Mouse (Mus musculus): ENCODE measurements around the gene Ppm1n.
A peak's percentile ranks its signal among the peaks of the same experiment; 100 is the strongest.

Ppm1n gene

DNA sequence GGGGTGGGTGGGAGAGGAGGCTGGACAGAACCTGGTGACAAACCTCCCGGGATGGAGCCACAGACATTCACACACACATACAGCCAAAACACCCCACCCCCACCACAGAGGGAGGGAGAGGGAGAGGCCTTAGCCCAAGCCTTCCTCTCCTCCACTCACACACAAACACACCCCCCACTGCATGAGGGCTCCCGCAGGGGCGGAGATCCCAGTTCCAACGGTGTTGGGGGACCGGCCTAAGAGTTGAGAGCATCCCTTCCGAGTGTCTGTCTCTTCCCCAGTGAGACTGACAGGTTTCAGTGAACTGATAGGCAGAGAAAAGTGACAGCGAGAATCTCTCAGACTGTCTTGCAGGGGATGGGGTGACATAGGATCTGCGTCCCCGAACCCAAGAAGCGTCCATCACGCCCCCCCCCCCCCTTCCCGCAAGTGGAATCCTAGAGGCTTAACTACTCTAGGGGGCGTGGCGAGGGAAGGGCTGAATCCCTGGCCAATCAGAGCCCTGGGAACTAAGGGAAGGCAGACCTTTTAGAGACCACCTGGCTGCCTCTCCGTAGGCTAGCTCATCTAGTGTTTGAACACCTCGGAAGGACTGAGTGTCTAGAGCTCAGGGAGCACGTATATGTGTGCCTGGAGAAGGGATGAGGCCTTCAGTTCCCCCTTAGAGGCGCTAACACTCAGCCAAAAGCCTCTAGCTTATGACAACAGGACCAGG lies 28.0 kb upstream of the Ppm1n start:
- no peak for DNase-seq (ENCODE audit: low spot score)

DNA sequence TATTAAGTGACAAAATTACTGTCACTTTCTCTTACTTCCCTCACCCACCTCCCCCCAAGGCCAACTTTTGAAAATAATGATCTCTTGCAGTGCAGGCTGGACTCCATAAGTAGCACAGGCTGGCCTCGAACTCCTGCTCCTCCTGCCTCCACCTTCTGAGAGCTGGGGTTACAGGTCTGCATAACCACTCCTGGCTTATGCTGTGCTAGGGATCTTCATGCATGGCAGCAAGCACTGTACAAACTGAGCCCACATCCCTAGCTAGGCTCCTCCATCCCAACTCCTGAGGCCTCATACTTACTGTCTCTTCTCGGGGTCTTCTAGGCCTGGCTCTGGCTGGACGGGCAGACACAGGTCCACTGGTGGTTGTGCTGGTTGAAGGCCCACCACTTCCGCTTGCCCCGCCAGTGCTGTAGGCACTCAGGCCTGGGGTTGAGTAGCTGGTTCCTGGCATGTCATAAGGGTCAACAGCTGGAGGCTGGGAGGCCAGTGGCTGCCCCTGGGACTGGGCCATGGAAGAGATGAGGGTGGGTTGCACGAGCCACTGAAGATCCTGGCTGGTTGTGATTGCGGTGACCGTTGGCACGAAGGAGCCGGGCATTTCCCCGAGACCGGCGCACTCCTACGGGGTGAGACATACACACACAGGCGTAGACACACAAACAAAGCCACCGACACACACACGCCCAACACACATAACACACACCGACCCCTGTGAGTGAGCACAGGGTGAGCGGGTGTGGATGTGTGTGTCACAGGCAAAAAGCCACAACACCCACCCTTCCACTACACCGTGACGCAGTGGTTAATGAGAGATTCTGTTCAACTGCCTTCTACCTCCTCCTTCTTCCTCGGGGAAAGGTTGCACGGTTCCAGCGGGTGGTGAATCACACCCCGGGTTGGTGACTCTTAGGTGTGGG lies 27.2 kb upstream of the Ppm1n start:
- DNase-seq (ENCODE audit: low spot score), result no peak

DNA sequence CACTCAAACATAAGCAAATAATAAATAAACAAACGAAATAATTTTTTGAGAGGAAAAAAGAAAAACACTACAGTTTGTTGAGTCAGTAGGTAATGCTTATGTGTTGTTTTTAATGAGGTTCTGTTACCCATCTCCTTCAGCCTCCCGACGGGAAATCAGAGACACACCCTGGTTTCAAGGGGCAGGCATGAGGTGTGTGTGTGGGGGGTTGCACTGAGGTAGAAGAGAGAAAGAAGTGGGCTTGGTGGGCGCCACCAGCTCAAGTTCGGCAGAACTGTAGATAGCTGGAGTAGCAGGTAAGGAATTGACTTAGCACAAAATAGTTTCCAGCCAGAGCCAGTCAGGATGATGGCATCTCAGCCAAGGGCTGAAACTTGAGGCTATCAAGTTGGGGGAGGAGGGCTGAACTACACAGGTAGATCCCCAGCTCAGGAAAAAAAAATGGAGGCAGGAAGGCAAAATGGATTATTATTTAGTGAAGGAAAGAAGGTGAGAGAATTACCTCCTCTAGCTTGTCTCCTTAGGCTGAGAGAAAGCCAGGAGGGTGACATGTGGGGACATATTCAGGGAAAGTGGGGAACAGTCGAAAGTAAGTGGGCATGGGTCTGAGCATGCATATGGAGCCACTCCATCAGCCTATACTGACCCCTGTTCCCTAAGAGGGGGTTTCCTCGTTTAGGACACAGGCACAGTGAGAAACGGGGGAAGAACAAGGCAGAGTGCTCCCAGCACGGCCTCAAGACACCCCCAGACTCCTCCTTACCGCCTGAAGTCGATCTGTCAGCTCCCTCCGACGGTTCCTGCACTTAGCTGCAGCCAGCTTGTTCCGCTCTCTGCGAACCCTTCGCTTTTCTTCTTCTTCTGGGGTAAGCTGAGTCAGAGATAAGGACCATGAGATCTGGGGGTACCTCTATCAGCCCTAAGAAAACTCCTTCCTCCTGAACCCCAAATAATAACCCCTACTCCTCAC lies 26.2 kb upstream of the Ppm1n start:
- DNase-seq (ENCODE audit: low spot score), result no peak

DNA sequence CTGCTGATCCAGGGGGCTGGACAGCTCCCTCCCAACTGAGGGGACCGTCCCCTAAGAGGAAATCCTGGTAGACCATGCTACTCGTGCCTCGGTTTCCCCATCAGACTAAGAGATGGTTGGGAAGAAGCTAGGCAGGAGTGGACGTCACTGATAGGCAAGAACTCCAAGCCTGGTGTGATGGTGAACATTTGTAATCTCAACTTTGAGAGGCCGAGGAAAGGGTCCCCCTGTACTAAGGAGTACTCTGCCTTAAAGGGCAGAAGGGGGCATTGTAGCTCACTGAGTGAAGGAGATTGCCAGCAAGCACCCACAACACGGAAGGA lies 25.5 kb upstream of the Ppm1n start:
- no peak for DNase-seq (ENCODE audit: low spot score)

DNA sequence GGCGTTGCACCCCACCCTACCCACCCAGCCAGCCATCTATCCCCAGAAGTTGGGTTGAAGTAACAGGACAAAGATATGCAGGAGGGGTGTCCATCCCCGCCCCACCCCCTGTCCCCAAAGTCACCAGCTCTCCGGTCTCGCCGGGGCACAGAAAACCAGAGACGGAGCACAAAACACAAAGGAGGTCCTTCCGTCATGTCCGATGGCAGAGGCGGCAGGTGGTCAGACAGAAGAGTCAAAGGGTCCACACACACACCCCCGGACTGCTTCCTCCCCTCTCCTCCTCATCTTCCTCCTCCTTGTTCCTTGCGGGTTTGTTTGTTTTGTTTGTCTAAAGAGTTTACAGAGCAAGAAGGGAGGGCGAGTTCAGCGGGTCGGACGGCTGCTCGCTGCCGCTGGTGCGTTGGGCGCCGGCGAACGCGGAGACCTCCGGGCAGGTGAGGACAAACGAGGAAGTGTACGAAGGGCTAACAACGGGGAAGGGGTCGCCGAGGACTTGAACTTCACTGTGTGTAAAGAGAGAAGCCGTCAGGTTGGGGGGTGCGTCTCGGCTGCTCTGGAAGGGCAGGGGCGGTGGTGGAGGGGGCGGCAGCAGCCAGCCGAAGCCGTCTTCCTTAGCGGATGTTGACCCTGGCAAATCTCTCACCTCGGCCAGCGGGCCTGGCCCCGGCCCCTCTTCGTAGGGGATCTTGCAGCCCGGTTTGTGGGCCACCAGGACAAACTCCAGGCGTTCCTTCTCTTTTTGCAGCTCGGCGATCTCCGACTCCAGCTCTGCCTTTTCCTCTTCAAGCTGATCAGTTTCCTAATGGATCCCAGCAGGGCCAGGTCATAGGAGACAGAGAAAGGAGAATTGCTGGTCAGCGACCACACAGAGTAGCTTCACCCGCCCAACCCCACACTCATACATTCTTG lies 24.9 kb upstream of the Ppm1n start:
- DNase-seq (ENCODE audit: low spot score), result no peak

DNA sequence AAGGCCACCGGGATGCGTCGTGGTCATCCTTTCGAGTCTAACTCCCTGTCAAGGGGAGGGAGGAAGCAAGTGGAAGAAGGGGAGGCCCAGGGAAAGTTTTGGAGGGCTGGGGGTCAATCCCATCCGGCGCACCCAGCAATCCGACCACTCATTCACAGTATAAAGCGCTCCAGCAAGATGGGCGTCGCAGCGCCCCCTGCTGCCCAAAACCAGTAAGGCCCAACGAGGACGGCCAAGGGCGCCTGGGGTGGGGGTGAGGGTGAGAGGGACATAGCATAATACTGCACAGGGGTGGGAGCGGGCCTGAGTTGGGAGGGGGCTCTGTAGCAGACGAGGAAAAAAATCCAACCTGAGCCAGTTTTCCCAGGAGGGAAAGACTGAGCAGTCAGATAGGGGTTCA lies 23.9 kb upstream of the Ppm1n start:
- DNase-seq (ENCODE audit: low spot score), result peak; percentile 66

DNA sequence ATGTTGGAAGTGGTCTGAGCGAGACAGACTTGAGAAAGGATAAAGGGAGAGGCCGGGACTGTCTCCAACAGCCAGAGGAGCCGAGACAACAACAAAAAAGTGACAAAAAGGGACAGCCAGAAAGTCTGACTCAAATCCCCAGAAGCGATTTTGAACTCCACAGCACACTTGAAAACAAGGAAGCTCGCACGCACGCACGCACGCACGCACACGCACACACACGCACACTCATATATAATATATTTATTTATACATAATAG lies 23.1 kb upstream of the Ppm1n start:
- DNase-seq (ENCODE audit: low spot score), result no peak

DNA sequence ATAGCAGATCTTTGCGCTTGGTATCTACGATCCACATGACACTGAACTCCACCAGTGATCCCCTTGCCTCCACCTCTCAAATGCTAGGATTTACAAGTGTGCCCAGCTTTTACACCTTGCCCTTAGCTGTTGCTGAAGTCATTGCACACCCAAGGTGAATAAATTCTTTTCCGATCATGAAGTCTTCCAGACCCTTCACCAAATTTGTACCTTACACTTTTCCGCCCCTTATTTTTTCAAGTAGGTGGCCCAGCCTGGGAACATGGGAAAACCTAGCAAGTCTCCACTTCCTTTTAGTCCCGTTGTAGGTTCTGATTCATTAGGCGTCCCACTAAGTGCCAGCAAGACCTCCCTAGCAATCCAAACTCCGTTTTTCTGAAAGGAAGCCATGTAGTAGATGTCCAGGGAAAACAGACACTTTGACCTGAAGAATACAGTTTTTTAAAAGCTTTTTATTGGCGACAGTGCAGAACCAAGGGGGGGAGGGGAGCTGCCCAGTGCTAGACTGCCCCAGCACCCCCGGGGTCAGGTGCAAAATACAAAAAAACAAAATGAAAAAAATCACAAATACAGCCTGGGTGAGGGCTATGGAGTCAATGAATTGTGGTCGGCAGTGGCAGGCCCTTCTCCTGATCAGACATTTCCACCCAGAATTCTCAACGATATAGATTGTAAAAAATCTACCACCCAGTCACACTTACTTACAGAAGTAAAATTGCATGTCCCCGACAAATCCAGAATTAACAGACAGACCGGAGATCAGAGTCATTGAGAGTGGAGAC lies 22.6 kb upstream of the Ppm1n start:
- no peak for DNase-seq (ENCODE audit: low spot score)

DNA sequence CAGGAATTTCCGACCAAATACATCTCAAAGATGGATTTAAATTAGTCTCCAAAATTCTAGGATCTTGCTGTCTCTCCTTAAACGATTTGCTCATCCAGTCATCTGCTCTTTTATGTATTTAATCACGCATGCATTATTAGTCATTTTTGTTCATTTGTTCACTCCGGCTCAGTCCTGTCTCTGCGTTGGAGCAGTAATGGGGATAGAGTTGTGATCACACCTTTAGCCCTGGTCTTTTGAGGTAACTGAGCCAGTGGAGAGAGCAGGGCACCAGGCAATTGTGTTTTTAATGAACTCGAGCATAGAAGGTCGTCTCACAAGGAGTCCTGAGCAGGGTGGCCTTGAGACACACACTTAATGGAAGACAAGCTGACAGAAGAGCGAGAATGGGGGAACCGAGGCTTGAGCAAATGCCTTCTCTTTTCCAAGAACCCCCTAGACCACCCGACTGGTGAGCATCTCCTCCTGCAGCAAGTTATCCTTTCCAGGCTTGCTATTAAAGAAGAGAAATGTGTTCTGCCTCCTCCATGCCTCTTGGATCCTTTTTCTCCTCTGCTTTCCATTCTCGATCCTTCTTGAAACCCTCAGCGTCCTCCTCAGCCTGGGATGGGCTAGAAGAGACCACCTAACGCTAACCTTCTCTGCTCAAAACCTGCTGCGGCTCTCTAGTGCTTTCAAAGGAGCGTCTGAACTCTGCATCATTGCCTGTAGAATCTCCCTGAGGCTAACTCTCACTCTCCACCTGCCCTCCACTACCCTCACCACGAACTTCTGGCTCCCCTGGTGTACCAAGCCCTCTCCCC lies 21.8 kb upstream of the Ppm1n start:
- DNase-seq (ENCODE audit: low spot score), result no peak

DNA sequence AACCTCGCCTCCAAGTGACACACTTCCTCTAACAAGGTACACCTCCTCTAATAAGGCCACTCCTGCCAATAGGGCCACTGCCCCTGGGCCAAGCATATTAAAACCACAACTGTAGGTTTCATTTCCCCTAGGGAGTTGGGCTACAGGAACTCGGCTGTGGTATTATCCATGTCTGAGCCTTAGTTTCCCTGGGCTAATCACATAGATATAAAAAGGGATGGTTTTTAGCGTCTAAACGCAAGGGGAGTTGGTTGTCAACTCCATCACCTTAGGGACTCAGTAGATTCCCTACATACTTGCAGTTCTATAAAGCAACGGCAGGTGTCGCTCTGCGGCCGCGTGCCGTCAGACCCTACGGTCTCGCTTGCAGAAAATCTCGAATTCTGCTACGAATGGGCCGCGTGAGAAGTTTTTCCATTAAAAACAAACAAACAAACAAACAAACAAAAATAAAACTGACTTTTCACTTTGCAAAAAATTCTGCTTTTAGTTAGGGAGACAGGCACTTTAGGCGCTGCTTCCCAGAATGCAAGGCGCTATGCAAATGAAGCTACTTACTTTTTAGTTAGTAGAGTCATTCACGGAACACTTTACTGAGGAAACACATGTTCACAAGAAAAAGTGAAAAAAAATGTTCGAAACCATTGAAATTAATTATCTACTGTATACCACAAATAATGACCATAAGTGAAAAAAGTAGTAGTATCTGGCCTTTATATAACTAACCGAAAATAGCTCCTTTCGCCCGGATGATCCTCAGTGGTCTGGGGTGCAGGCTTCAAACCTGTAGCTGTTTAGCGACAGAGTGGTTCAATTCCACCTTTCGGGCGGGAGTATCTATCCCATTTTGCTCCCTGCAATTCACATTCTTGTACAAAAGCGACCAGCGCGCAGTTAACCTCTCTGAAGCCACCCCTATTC lies 20.9 kb upstream of the Ppm1n start:
- peak; percentile 72 for DNase-seq (ENCODE audit: low spot score)

DNA sequence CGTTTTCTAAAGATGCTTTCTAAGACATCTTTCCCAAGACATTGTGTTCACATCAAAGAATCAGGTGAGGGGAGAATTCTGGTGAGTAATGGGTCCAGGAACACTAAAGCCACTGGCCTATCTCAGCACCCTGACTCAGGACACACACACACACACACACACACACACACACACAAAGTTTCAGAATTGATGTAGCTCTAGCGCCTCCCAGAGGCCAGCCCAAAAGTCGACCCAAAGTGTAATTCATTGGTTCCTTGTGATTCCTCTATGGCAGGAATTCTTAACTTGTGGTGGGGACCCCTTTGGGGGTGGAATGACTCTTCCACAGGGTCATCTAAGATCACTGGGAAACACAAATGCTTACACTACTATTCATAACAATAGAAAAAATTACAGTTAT lies 19.3 kb upstream of the Ppm1n start:
- DNase-seq (ENCODE audit: low spot score), result no peak

DNA sequence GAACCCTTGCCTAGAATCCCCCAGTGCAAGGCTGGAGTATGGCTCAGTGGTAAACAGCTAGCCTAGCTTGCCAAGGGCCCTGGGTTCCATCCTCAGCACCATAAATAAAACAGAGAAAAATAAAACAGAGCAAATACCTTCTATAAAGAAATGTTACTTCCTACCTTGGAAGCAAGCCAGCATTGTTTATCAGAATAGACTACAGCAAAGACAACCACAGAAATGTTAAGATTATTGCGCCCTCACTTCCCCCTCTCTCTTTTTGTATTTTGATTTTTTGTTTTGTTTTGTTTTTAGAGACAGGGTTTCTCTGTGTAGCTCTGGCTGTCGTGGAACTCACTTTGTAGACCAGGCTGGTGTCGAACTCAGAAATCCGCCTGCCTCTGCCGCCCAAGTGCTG lies 17.9 kb upstream of the Ppm1n start:
- DNase-seq (ENCODE audit: low spot score), result no peak

DNA sequence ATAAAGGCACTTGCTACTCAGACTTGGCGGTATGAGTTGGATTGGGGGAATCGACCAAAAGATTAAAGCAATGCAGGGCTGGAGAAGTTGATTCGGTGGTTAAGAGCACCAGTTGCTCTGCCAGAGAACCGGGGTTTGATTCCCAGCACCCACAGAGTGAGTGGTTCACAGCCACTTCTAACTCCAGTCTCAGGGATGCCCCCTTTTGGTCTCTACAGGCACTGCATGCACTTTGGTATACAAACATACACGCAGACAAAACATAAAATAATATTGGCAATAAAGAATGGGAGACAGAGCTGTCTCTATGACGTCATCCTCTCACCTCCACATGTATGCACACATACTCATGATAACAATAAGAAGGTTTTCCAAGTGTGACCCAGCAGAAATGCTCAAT lies 17.2 kb upstream of the Ppm1n start:
- DNase-seq (ENCODE audit: low spot score), result no peak

DNA sequence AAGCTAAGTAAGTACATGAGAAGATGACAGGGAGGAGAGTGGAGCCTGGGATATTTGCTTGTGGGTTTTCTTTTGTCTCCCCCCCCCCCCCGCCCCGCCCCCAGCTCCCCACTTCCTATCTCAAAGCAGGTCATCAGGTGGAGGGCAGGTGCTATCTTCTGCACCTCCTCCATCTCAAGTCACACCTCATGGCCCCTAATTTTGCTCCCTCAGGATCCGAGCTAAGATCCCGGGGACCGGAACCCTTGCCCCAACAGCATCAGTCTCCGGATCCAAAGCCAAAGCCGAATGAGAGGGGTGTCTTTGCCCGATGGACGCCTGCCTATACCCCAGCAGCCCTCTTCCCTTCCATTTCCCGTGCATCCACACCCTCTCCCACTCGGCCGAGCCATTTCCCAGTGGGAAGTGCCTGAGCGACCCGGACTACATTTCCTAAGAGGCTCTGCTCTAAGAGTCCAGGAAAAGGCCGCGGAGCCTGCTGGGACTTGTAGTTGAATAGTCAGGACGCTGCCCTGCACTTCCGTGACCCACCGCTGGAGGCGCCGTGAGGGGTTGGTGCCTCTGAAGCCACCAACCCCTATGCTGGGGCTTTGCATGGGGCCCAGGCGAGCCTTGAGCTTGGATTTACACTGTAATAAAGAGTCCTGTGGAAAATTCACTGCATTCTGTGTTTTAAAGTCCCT lies 15.8 kb upstream of the Ppm1n start:
- DNase-seq (ENCODE audit: low spot score), result peak; percentile 96

DNA sequence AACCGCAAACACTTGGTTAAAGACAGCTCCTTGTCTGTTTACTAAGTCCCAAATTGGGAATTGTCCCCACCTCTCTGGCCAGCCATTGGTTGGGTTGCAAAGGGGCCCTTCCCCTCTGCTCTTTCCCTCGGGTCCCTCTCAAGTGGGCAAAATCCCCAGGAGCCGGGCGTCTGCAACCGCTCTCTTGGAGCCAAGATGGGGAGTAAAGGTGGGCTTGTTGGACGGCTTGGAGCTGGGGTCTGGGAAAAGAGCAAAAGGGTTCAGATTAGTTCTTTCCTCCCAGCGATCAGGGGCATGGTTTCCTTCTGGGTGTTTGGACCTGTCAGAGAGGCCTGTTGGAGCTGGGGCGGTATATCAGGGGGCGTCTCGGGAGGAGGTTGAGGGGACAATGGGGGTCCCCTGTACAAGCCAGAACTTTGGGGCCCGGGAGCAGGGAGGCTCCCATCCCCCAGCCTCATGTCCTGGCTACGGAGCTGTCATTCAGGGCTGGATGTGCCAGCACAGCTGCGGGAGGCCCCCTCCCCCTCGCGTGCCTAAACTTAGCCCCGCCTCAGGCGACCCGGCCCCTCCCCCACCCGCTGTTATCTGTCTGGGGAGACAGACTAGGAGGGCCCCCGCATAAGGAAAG lies 11.2 kb upstream of the Ppm1n start:
- no peak for DNase-seq (ENCODE audit: low spot score)

DNA sequence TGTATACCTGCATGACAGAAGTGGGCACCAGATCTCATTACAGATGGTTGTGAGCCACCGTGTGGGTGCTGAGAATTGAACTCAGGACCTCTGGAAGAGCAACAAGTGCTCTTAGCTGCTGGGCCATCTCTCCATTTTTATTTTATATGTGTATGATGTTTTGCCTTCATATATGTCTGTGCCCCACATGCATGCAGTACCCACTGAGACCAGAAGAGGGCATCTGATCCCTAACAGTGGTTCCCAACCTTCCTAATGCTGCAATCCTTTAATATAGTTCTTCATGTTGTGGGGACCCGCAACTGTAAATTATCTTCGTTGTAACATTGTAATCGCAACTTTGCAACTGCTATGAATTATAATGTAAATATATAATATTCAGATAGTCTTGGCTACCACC lies 4.9 kb upstream of the Ppm1n start:
- no peak for DNase-seq (ENCODE audit: low spot score)

DNA sequence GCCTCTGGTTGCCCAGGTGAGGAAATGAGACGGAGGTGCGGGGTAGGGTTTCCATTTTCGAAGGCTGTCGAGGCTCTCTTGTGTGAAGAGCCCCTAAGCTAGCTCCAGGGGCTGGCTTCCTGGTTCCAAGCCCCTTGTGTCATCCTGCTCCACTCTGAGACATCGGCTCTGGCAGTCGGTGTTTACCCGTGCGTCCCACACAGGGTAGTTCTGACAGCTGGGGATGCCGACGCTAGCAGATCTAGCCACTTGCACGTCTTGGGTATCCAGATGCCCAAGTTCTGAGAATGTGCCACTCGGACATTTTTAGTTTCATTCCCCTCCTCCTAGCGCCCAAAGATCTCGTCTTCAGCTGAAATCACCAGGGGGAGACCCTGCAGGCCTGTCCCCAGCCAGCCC lies 3.5 kb upstream of the Ppm1n start:
- DNase-seq (ENCODE audit: low spot score), result no peak
